Mouse (Mus musculus): Measurements from ENCODE around the gene Krt8.
A peak's percentile ranks its signal among the peaks of the same experiment; 100 is the strongest.

Krt8 gene

DNA sequence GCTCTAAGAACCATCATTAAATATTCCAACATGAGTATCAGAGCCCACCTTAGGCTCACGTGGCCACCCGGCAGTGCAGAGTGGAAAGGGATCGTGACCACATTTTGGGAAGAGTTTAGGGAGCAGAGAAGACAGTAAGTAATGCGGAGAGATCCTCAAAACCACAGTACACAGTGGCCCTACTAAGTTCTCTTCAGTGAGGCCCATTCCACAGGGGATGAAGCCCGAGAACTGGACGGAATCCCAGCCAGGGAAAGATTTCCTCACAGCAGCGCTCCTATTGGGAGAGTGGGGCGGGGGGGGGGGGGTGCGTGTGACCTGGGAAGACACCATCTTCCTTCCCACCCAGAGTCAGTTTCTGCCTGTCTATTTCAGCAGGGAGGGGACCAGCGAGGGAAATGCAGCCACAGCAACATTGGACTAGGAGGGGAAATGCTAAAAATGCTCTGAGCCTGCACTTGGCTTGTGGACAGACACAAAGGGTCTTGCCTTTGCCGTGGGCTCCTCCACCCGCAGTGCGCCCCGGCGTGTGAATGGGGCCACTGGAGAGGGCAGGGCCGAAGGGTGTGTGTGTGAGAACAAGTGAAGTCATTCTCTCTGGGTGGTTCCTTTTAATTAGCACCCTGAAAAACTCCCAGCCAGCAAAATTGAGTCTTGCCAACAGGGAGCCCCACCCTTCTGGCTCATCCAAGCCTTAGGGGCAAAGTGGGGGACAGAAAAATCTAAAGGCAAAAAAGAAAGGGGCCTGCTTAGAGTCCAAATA lies 30.0 kb downstream of the Krt8 start:
- DNase-seq = no peak

DNA sequence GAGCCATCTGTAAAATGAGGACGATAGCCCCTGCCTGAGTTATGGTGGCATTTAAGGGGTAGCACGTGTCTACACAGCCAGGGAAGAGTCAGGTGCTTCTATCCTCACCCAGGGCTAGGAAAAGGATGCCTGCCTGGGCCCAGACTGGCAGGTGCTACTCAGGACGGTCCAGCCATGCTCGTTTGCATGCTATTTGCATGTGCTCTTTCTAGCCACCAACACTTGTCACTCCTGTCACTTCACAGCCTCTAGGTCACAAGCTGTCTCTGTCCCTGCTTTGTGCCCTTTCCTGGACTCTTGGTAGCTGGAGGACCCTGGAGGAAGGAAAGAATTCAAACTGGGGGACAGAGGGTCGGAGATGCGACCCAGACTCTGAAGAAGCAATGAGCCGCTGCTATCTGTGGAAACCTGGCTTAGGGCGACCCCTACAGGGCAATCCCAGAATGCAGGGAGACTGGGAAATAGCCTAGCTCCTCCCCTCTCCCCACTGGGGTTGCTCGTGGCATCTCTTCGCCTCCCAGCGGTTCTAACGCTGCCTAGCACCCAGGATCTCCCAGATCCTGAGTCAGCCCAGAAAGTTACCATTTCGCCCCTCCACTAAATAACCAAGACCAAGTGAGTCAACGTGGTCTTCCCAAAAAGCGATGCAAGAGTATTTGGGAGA lies 30.7 kb downstream of the Krt8 start:
- DNase-seq = peak; percentile 100

GRCm38 (mm10) chr15:101970536-101970935 lies 33.7 kb downstream of the Krt8 start:
- DNase-seq = peak; percentile 73

GRCm38 (mm10) chr15:101966808-101967207 lies 37.5 kb downstream of the Krt8 start:
- no peak for DNase-seq

GRCm38 (mm10) chr15:101958891-101959290 lies 45.4 kb downstream of the Krt8 start:
- no peak for DNase-seq

GRCm38 (mm10) chr15:101954187-101954586 lies 50.1 kb downstream of the Krt8 start, which contains the start of gene Krt78:
Krt78 (minus strand) TSS chr15:101954287.
- no peak for DNase-seq

- DNase-seq = no peak
Measured at GRCm38 (mm10) chr15:101952733-101953474, 51.4 kb downstream of the Krt8 start.

Measured in right cerebral cortex, postnatal 4 days (tissue).